Mouse (Mus musculus): ENCODE results near the gene Mdm2. TPM values are rescaled to one million over a fixed set of nuclear protein-coding genes. Genes with fewer than 3 reads are reported as not detected.

Gene Mdm2
- polyA plus RNA-seq, 1 experiment from 2014 or later: 38.2 TPM

DNA sequence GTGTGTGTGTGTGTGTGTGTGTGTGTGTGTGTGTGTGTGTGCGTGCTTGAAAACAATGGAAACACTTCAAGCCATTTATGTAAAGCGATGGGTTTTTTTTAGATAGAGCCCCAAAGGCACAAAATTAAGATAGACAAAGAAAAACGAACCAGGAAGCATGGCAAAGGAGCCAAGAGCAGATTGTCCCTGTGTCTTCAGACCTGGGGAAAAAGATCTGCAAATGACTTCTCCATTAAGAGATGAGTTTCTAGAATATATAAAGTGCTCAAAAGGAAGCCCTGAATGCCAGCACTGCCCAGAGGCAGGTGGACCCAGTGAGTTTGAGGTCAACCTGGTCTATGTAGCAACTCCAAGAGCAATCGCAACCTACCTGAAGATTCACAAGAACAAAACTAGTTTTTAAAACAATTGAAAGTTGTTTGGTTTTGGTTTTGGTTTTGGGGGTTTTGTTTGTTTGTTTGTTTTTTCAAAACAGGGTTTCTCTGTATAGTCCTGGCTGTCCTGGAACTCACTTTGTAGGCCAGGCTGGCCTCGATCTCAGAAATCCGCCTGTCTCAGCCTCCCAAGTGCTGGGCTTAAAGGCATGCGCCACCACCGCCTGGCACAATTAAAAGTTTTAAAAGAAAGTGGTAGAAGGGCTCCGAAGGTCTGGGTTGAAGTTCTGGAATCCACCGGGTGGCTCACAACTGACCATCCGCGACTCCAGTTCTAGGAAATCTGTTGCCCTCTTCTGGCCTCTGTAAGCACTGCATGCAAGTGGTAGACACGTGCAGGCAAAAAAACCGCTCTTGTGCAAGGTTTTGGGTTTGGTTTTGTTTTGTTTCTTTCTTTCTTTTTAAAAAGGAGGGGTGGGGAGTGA lies 28.3 kb downstream of the Mdm2 start:
- no peak overlapping the region for H3K4me2 ChIP-seq
- H3K9me3 ChIP-seq: no peaks in the 10 kb centered on the region
- H3K27ac ChIP-seq: no peak overlapping the region
- H3K27me3 ChIP-seq (replicated peaks): no peaks in the 10 kb centered on the region
- no peak for ATAC-seq (ENCODE audit: insufficient read depth, low FRiP score, low read depth)
- 0 out of 2 replicates have a peak, but pooled peaks cover 3% of the 10 kb centered on the region for H3K36me3 ChIP-seq
- H3K4me1 ChIP-seq: no peaks in the 10 kb centered on the region
- H3K9ac ChIP-seq: no peak overlapping the region
- H3K4me3 ChIP-seq (replicated peaks): no peak overlapping the region
- 68% methylated on average over 14 of the region's 14 CpGs for WGBS

DNA sequence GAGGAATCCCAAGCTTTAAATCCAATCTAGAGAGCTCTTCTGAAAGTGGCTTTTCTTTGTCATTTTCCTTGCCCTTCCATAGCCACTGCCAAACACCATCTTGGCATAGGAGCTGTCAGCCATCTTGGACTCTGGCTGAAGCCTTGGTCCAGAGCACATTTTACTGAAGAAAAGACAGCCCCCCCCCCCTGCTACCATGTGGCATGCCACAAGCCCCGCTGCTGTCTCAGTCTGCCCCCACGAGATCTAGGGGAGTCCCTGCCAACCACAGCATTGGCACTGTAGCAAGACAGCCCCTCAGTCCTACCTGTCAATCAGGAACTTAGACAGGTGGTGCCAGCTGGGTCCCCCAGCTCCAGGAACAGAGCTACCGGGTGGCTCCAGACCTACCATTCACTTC lies 29.0 kb downstream of the Mdm2 start:
- no peak for ATAC-seq (ENCODE audit: insufficient read depth, low FRiP score, low read depth)
- WGBS: 93% methylated on average over 3 of the region's 3 CpGs

DNA sequence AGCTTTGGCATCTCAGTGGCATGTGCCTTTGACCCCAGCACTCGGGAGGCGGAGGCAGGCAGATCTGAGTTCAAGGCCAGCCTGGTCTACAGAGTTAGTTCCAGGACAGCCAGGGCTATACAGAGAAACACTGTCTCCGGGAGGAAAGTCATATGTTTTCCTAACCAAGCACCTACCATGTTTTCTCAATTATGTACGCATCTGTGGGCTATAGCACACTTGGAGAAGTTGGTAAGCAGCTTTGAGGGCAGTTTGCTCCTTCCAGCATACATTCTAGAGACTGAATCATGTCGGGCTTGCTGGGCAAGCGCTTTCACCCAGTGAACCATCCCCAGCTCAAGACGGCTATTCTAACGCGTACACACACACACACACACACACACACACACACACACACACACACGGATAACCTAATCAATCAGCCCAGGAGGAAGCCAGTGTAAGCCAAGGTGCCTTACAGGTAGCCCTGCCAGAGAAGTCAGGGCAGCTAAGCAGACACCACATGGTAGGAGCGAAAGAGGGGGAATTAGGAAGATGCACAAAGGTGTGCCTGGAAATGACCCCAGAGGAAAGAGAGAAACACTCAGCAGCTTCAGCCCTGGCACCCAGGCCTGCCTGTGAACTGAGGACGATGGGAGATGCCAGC lies 29.6 kb downstream of the Mdm2 start:
- Histone ChIP-seq H3K36me3 (0 out of 2 replicates have a peak, but pooled peaks cover 3% of the 10 kb centered on the region), H3K27ac (no peak overlapping the region), H3K4me2 (no peak overlapping the region), H3K4me3 (replicated peaks) (no peak overlapping the region), H3K4me1 (0 out of 2 replicates have a peak, but pooled peaks cover 3% of the 10 kb centered on the region), H3K27me3 (replicated peaks) (no peaks in the 10 kb centered on the region), H3K9me3 (no peaks in the 10 kb centered on the region), H3K9ac (no peak overlapping the region)
- 86% methylated on average over 12 of the region's 12 CpGs for WGBS
- no peak for ATAC-seq (ENCODE audit: insufficient read depth, low FRiP score, low read depth)

More for the DNA sequence above, 29.0 kb downstream of the Mdm2 start:
- H3K27me3 ChIP-seq (replicated peaks): no peaks in the 10 kb centered on the region
- H3K27ac ChIP-seq: no peak overlapping the region
- H3K4me1 ChIP-seq: 0 out of 2 replicates have a peak, but pooled peaks cover 3% of the 10 kb centered on the region
- H3K4me2 ChIP-seq: no peak overlapping the region
- H3K4me3 ChIP-seq (replicated peaks): no peak overlapping the region
- H3K9ac ChIP-seq: no peak overlapping the region
- no peaks in the 10 kb centered on the region for H3K9me3 ChIP-seq
- 0 out of 2 replicates have a peak, but pooled peaks cover 3% of the 10 kb centered on the region for H3K36me3 ChIP-seq

DNA sequence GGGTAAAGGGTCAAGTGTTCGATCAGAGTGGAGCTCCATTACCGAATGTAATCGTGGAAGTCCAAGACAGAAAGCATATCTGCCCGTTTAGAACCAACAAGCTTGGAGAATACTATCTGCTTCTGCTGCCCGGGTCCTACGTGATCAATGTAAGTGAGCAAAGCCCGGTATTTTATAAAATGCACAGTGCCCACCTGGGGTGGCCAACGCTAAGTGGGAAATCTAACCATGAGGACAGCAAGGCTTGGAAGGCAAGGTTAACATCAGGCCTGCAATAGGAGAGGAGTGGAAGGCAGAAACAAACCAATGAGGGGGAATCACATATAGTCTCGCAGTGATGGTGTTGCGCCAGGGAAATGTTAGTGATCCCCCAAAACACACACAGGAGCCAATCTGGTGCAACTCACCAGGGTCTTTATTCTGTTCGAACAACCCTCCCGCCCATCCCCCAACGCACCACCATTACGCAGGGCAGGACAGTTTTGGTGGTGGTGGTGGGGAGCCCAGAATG lies 30.5 kb downstream of the Mdm2 start:
- ATAC-seq (ENCODE audit: insufficient read depth, low FRiP score, low read depth): no peak
- WGBS: 90% methylated on average over 14 of the region's 14 CpGs
- Histone ChIP-seq H3K4me3 (replicated peaks) (no peak overlapping the region), H3K9ac (no peak overlapping the region), H3K27ac (no peak overlapping the region), H3K4me2 (no peak overlapping the region), H3K4me1 (0 out of 2 replicates have a peak, but pooled peaks cover 3% of the 10 kb centered on the region), H3K36me3 (0 out of 2 replicates have a peak, but pooled peaks cover 3% of the 10 kb centered on the region), H3K27me3 (replicated peaks) (no peaks in the 10 kb centered on the region), H3K9me3 (no peaks in the 10 kb centered on the region)

DNA sequence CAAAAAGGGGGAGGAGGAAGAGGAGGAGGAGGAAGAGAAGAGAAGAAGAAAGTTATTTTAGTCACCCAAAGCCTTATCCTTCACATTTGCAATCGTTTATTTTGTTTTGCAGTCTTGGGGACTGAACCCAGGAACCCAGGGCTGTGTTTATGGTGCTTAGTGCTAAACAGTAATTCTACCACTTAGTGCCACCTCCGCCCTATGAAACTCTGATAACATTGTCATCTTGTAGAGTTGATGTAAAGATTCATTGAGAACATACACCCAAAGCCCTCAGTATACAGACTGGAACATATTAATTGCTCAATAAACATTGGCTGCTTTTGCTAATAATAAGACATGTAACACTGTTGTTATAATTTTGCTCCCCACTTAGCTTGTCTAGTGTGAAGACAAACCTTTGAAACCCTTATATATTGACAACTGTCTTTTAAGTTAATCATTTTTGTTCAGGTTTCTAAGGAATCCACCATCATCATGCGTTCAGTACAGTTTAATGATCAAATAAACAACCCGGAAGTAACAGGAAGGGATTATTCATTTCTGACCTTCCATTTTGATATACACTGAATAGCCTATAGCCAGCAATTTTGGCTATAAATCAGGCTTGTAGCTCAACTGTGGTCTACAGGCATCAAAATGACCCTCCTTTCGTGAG lies 31.4 kb downstream of the Mdm2 start:
- no peak overlapping the region for H3K27ac ChIP-seq
- no peak overlapping the region for H3K4me2 ChIP-seq
- WGBS: 76% methylated on average over 5 of the region's 5 CpGs
- H3K4me3 ChIP-seq (replicated peaks): no peak overlapping the region
- no peaks in the 10 kb centered on the region for H3K27me3 ChIP-seq (replicated peaks)
- H3K9ac ChIP-seq: no peak overlapping the region
- 0 out of 2 replicates have a peak, but pooled peaks cover 2% of the 10 kb centered on the region for H3K36me3 ChIP-seq
- H3K4me1 ChIP-seq: 0 out of 2 replicates have a peak, but pooled peaks cover 3% of the 10 kb centered on the region
- no peaks in the 10 kb centered on the region for H3K9me3 ChIP-seq
- no peak for ATAC-seq (ENCODE audit: insufficient read depth, low FRiP score, low read depth)

DNA sequence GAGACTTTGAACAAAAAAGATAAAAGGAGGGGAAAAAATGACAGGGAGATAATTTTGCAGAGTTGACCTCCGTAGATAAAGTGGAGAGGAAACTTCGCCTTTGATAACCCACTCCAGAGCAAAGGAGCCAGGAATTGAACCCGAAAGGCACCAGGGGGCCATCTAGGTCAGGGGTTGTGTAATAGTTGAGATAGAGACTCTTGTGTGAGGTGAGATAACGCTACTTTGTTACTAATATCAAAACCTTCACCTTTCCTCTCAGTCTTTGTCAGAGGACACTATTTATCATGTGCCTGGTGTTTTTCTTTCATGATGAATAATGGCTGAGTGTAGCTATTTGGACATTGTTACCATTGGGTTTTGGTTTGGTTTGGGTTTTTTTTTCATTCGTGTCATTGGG lies 32.2 kb downstream of the Mdm2 start:
- no peaks in the 10 kb centered on the region for H3K9me3 ChIP-seq
- H3K36me3 ChIP-seq: no peaks in the 10 kb centered on the region
- no peak overlapping the region for H3K27ac ChIP-seq
- WGBS: 50% methylated on average over 5 of the region's 5 CpGs
- H3K4me2 ChIP-seq: no peak overlapping the region
- H3K4me3 ChIP-seq (replicated peaks): no peak overlapping the region
- 0 out of 2 replicates have a peak, but pooled peaks cover 3% of the 10 kb centered on the region for H3K4me1 ChIP-seq
- H3K27me3 ChIP-seq (replicated peaks): no peaks in the 10 kb centered on the region
- no peak for ATAC-seq (ENCODE audit: insufficient read depth, low FRiP score, low read depth)
- H3K9ac ChIP-seq: no peak overlapping the region

DNA sequence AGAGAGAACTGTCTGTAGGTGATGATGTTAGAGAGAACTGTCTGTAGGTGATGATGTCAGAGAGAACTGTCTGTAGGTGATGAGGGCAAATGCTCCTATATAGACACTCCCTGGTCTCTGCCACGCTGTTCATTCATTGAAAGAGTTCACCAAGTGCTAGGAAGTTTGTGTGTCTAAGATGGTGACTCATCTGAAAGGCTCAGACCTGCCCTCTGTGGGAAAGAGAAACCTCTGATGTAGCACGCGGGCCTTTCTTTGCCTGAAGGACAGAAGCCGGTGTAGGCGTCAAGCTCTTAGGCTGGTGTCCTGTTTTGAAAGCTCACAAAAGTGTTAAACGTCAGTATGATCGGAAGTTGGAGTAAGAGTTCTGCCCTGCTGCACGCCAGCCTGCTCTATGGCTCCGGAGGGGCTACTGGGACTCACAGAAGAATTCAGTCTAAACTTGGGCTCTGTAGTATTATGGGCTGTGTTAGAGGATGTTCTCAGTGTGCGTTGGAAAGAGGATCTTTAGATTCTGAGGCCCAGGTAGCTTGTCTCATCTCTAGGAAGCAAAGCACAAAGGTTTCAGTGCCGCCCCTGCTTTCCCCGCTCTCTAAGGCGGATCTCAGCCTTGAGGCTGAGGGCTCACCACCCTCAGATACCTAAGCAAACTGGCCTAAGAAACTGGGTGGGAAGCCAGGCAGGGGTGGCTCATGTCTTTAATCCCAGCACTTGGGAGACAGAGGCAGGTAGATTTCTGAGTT lies 32.9 kb downstream of the Mdm2 start:
- ATAC-seq (ENCODE audit: insufficient read depth, low FRiP score, low read depth): peak; percentile 41; the same call in 1 of the 2 replicates
- Histone ChIP-seq H3K27ac (no peak overlapping the region), H3K4me1 (0 out of 2 replicates have a peak, but pooled peaks cover 3% of the 10 kb centered on the region), H3K27me3 (replicated peaks) (no peaks in the 10 kb centered on the region), H3K9me3 (no peaks in the 10 kb centered on the region), H3K4me2 (no peak overlapping the region), H3K36me3 (no peaks in the 10 kb centered on the region), H3K9ac (no peak overlapping the region), H3K4me3 (replicated peaks) (no peak overlapping the region)
- WGBS: 68% methylated on average over 13 of the region's 13 CpGs

DNA sequence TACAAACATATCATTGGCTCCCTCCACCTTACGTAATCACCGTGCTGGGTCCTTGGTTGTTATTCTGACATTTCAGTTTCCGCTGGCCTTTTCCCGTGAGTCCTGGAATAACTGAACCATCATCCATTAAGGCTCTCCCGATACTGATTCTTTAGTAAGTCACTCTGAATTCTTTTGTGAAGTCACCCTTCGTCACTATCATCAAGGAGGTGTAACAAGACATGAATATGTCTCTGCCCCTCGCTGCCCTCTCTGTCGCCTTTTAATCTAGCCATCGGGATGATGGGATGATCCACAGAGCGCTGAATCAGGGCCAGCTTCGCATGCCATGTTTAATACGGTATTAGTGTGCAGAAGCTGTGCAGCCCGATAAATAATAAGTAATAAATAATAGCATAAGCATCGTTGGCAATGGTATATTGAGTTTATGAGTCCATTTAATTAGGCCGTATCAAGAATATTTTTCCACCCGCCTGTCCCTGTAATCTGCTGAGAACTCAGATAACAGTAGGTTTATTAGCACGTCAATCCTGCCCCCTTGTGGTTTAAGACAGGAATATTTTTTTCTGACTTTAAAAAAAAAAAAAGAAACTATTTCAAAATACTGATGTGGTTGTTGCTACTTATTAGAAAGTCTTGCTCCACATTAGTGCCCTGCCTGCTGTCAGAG lies 33.8 kb downstream of the Mdm2 start:
- Histone ChIP-seq H3K27ac (no peak overlapping the region), H3K36me3 (no peaks in the 10 kb centered on the region), H3K4me2 (peak overlapping the region; percentile 40), H3K9ac (no peak overlapping the region), H3K27me3 (replicated peaks) (no peaks in the 10 kb centered on the region), H3K9me3 (no peaks in the 10 kb centered on the region), H3K4me3 (replicated peaks) (peak overlapping the region; percentile 8; the same call in 1 of the 2 replicates), H3K4me1 (0 out of 2 replicates have a peak, but pooled peaks cover 3% of the 10 kb centered on the region)
- no peak for ATAC-seq (ENCODE audit: insufficient read depth, low FRiP score, low read depth)
- 36% methylated on average over 17 of the region's 17 CpGs for WGBS

DNA sequence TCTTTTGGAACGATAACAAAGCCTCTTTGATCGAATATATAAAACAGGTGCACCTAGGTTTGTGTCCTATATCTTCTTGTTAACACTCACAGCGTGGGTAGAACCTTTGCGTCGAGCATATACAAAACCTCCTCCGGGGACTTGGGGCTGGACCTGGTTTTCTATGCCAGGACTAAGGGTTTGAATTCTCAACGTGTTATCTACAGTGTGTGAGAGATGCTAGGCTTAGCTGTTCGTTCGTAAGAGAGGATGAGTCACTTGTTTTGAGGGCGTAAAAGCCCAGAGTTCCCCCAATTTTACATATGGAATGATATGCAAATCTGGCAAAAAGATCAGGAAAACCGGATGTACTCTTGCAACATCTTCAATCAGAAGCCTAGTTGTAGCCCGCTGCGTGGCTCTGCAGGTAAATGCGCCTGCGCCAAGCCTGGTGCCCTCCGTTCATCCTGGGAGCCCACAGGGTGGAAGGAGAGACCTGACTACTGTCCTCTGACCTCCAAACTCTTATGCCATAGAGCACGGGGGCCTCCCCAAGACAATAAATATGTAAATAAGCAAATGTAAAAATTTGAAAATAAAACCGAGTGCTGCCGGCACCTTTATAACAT lies 34.4 kb downstream of the Mdm2 start:
- Histone ChIP-seq H3K4me1 (0 out of 2 replicates have a peak, but pooled peaks cover 3% of the 10 kb centered on the region), H3K9ac (no peak overlapping the region), H3K9me3 (no peaks in the 10 kb centered on the region), H3K4me3 (replicated peaks) (peak overlapping the region; percentile 8; the same call in 1 of the 2 replicates), H3K4me2 (peak overlapping the region; percentile 40), H3K27ac (no peak overlapping the region), H3K27me3 (replicated peaks) (no peaks in the 10 kb centered on the region), H3K36me3 (no peaks in the 10 kb centered on the region)
- no peak for ATAC-seq (ENCODE audit: insufficient read depth, low FRiP score, low read depth)
- 39% methylated on average over 19 of the region's 19 CpGs for WGBS
